Mouse (Mus musculus) brain, embryonic 14.5 days (tissue): ENCODE measurements around the gene Nek6.

Experiments
- CTCF ChIP-seq: fragments of 200-500 bp; IDR thresholded peaks from 2 replicates; pipeline ENCODE4 v1.5.1; 2012; ENCODE audit warnings: inconsistent platforms, mild to moderate bottlenecking, moderate library complexity, borderline replicate concordance; ENCODE audit not compliant: insufficient read depth, insufficient read length; ENCODE audit errors: extremely low read depth
- POLR2A ChIP-seq: fragments of 200-500 bp; IDR thresholded peaks from 2 replicates; pipeline ENCODE4 v1.6.1; 2012; ENCODE audit warnings: mild to moderate bottlenecking, inconsistent platforms, borderline replicate concordance; ENCODE audit not compliant: poor library complexity, insufficient read depth, insufficient read length, severe bottlenecking; ENCODE audit errors: extremely low read depth

DNA sequence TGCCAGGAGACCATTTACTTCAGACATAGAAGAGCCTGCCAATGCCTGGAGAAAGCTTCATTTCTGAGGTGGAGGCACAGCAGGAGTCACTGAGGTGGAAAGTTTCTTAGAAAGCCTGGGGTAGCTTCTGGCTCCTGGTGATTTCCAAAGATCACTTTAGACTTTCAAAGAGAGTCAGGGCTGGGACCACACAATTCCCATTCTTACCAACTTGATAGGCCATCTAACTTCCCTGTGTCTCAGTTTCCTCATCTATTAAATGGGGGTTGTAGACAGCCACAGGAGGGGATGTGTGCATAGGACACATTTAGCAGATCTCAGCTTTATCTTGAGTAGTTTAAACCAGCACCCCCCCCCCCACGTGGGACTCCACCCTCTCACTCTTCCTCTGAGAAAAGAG, 30.9 kb downstream of the Nek6 start:
- no peak for TF ChIP-seq CTCF
- no peak for TF ChIP-seq POLR2A
